Mouse (Mus musculus) embryonic stem cell, embryonic (primary cell): ENCODE measurements around the gene Iqcd.

Experiments
- CTCF ChIA-PET, 4 experiments: fragments of 300-600 bp in 2 of 4; fragments of 350-600 bp in 2 of 4; sonication (Branson Sonifier 250); formaldehyde crosslinking; loops; one replicate each; lab custom pipeline; 2022; ENCODE audit warnings: inconsistent platforms in 2 of 4; lab: Charles Lee
- POLR2A ChIA-PET, 4 experiments: fragments of 300-600 bp in 2 of 4; fragments of 350-600 bp in 2 of 4; sonication (Branson Sonifier 250); formaldehyde crosslinking; loops; one replicate each; lab custom pipeline; 2022; ENCODE audit warnings: antibody characterized with exemption in 4 of 4, inconsistent platforms in 1 of 4; lab: Charles Lee

Iqcd gene

DNA sequence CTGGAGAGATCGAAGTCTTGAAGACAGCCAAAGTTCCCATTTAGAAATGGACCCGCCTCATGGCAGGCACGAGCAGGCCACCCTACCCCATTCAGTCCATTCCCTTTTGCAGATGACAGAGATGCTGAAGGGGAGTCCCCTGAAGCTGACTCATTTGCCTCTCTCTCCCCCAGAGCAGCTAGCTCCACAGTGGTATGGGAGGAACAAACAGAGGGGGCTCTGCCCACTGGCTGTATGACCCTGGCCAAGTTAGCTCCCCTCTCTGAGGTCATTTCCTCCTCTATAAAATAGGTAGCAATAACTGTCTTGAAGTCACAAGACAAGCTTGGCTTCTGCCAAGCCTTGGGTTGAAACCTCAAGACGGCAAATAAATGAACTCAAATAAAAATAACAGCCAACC lies 5.3 kb upstream of the Iqcd start:
- ChIA-PET CTCF (interaction anchor here in 1 of 4 experiments (0.6 kb wide), 1 partner anchor 122 kb away, joined by 5 read pairs; no protein-coding TSS in a partner anchor), POLR2A (interaction anchor here in 2 of 4 experiments (0.6 to 2.1 kb wide), 4 partner anchors 9 to 459 kb away, joined by 3 to 7 read pairs (median 4); no protein-coding TSS in a partner anchor)

GRCm38 (mm10) chr5:120584968-120585367 lies 3.8 kb upstream of the Iqcd start:
- CTCF ChIA-PET, result interaction anchor here (0.7 to 1.4 kb wide), 15 partner anchors 17 to 227 kb away, joined by 3 to 8 read pairs (median 4); partner anchors contain the start of gene Oas1c (in 1 of the 4)
- POLR2A ChIA-PET, result interaction anchor here (0.5 to 1.8 kb wide), 11 partner anchors 14 to 73 kb away, joined by 3 to 8 read pairs (median 3); no protein-coding TSS in a partner anchor

DNA sequence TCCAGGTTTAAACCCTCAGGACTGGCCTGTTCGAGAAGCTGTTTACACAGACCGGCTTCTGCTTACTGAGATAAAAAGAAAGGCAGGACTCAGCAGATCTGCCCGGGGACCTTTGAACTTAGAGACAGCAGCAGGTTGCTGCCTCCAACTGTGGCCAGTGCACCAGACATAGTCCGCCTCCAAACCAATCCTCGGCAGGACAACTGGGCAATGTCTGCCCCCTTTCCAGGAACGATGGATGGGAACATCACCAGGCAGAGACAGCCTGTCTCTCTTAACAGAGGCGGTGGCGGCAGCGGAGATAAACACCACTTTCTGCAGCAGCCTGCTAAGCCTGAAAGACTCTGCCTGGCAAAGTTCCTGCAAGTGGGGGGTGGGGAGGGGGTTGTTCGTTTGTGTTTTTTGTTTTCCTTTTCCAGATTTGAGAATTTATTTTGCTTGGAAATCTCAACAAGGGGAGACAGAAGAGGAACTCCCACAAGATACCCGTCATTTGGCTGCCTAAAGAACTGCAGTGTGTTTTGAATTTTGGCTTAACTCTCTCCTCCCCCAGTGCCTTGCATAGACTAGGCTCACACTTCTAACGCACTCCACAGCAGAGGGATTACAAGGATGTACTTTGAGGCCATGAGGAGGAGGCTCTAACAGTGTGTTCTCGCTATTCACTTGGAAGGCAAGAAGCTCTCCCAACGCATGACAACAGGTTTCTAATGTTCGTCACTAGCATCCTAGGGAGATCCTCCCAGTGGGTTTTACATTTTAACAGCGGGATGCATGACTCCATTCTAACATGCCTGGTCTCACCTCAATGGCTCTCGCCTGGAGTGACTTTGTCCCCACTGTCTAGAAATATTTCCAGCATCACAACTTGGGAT lies 1.8 kb upstream of the Iqcd start:
- ChIA-PET CTCF (interaction anchor here in 1 of 4 experiments (1.2 to 2.4 kb wide), 3 partner anchors 32 to 175 kb away, joined by 3 to 14 read pairs (median 5); no protein-coding TSS in a partner anchor), POLR2A (interaction anchor here in 3 of 4 experiments (0.7 to 3.0 kb wide), 18 partner anchors 8 to 903 kb away, joined by 3 to 23 read pairs (median 7); partner anchors contain the start of genes Slc8b1 (in 2 of the 3), Ddx54 (in 1 of the 3) and Rita1 (in 1 of the 3))

GRCm38 (mm10) chr5:120587616-120587926 lies 1.2 kb upstream of the Iqcd start:
- ChIA-PET POLR2A (interaction anchor here (0.7 to 3.0 kb wide), 23 partner anchors 8 to 904 kb away, joined by 3 to 23 read pairs (median 4); partner anchors contain the start of genes Ddx54 (in 2 of the 4), Rita1 (in 2 of the 4) and Slc8b1 (in 2 of the 4)), CTCF (interaction anchor here in 1 of 4 experiments (1.2 to 9.6 kb wide), 5 partner anchors 9 to 174 kb away, joined by 3 to 103 read pairs (median 5); no protein-coding TSS in a partner anchor)

DNA sequence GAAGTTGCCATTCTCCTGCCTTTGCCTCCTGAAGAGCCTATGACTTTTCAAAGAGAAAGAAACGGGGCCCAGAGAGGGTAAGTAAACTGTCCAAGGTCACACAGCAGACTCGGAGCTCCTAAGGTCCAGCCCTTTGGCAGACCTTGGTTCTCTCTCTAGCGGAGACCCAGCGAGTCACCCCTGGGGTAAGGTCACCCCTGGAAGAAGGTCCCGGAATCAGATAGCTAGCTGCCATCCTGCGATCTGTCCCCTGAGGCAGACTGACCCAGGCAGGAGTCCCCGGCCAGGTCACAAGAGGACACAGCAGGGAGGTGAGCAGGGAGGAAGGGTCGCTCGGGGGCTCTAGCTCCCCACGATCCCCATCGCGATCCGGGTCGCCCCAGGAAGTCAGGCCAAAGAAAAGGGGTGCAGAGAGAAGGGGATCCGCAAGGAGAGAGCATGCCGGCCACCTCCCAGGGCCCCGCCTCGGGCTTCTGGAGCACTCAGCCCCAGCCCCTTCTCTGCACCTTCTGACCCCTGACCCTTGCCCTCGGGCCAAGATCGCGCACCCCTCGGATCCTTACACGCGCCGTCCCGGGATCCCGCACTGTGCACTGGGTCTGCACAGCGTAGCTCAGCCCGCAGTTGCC lies 762 bp upstream of the Iqcd start:
- POLR2A ChIA-PET, result interaction anchor here (0.5 to 3.0 kb wide), 28 partner anchors 9 to 224 kb away, joined by 3 to 23 read pairs (median 4); partner anchors contain the start of genes Ddx54 (in 2 of the 4), Rita1 (in 2 of the 4), Slc8b1 (in 2 of the 4) and Oas1c (in 1 of the 4)
- CTCF ChIA-PET, result interaction anchor here in 3 of 4 experiments (0.6 to 9.6 kb wide), 17 partner anchors 9 to 495 kb away, joined by 3 to 103 read pairs (median 5); partner anchors contain the start of genes Cfap73 (in 1 of the 3), Plbd2 (in 1 of the 3) and Slc8b1 (in 1 of the 3)

DNA sequence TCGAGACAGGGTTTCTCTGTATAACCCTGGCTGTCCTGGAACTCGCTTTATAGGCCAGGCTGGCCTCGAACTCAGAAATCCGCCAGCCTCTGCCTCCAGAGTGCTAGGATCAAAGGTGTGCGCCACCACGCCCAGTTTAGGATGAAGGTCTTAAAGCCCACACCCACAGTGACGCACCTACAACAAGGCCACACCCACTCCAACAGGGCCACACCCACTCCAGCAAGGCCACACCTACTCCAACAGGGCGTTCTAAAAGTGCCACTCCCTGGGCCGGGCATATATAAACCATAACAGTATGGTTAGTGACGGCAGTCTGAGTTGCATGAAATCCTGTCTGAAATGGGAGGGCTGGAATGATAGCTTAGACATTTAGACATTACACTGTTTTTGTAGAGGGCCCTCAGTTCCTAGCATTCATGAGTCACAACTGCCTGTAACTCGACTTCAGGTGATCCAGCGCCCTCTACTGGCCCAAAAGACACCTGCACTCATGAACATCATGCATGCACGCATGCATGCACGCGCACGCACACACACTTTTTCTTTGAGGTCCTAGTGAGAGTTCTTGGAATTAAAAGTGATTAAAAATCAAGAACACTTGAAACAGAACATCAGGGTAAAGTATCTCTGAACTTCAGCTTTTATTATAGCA lies 1.7 kb downstream of the Iqcd start:
- ChIA-PET POLR2A (interaction anchor here in 2 of 4 experiments (0.5 to 1.6 kb wide), 12 partner anchors 11 to 911 kb away, joined by 3 to 6 read pairs (median 3); partner anchors contain the start of gene Slc8b1 (in 1 of the 2)), CTCF (interaction anchor here (0.5 to 9.6 kb wide), 22 partner anchors 9 to 258 kb away, joined by 3 to 103 read pairs (median 4); partner anchors contain the start of gene Slc8b1 (in 1 of the 4))

DNA sequence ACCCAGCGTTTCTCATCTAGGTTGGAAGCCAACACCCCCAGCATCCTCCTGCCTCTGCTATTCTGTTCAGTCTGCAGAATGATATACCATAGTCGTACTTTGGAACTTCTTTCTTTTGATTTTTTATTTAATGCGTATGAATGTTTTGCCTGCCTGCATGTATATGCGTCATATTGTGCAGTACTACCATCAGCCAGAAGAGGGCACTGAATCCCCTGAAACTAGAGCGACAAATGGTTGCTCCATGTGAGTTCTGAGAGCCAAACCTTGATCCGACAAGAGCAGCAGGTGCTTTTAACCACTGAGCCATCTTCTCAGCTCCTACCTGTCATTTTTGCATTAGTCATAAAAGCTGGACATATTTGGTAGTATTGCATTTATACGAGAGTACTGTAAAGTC lies 3.3 kb downstream of the Iqcd start:
- ChIA-PET CTCF (interaction anchor here (0.6 to 9.6 kb wide), 19 partner anchors 9 to 190 kb away, joined by 3 to 103 read pairs (median 5); partner anchors contain the start of gene Plbd2 (in 1 of the 4)), POLR2A (interaction anchor here in 3 of 4 experiments (0.5 to 1.6 kb wide), 8 partner anchors 9 to 134 kb away, joined by 3 to 5 read pairs (median 3); no protein-coding TSS in a partner anchor)

DNA sequence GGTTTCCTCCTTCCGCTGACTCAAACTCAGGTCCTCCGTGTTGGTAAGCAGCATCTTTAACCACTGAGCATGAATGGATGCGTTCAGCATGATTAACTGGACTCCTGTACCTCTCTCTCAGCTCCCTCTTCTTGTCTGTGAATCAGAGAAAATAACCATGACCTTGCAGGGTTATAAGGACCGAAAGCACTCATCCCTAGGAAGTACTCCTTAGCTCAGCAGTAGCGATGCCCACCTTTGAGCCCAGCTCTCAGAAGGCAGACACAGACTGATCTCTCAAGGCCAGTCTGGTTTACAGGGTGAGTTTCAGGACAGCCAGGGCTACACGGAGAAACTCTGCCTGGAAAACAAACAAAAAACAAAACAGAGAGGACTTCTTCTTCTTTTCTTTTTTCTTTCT lies 5.7 kb downstream of the Iqcd start:
- ChIA-PET CTCF (interaction anchor here in 3 of 4 experiments (0.7 to 9.6 kb wide), 4 partner anchors 10 to 31 kb away, joined by 3 to 103 read pairs (median 10); no protein-coding TSS in a partner anchor), POLR2A (interaction anchor here in 1 of 4 experiments (1.0 to 2.1 kb wide), 2 partner anchors 11 to 17 kb away, joined by 3 to 7 read pairs; partner anchors contain the start of genes Ddx54 and Rita1)

GRCm38 (mm10) chr5:120599625-120600024 lies 10.8 kb downstream of the Iqcd start:
- ChIA-PET CTCF (interaction anchor here (0.6 to 10.3 kb wide), 13 partner anchors 7 to 858 kb away, joined by 3 to 214 read pairs (median 4); partner anchors contain the start of genes Ddx54 (in 1 of the 4), Oas2 (in 1 of the 4) and Rita1 (in 1 of the 4)), POLR2A (interaction anchor here in 2 of 4 experiments (0.5 to 2.1 kb wide), 7 partner anchors 15 to 315 kb away, joined by 3 to 6 read pairs (median 3); partner anchors contain the start of gene Plbd2 (in 1 of the 2))

DNA sequence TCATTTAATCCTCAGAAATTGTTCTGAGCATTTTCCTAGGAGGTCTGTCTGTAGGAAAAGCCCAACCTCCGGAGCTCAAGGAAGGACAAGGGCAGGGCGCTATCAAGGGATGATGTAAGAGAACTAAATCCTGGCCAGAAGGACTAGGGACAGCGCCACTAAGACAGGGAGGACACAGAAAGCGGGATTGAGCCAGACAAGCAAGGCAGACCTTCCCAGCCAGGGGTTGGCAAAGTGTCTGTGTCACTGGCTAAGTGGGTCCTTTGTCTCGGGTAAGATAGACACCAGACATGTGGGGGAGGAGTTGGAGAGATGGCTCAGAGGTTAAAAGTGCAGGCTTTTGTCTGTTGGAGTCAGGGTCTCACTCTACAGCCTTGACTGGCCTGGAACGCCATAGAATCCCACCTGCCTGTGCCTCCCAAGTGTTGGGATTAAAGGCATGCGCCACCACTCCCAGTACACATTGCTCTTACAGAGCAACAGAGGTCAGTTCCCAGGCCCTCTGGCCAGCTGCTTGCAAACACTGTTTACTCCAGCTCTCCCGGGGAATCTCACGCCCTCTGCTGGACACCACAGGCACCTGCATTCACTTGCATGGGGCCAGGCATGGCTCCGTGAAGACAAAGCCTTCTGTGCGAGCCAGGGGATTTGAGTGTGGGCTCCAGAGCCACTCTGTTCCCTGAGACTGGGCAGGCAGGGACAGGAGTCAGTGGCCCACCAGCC lies 12.3 kb downstream of the Iqcd start:
- POLR2A ChIA-PET, result interaction anchor here in 3 of 4 experiments (0.7 to 2.9 kb wide), 25 partner anchors 9 to 117 kb away, joined by 3 to 14 read pairs (median 3); partner anchors contain the start of genes Ddx54 (in 2 of the 3), Rita1 (in 2 of the 3), Plbd2 (in 1 of the 3) and Slc8b1 (in 1 of the 3)

DNA sequence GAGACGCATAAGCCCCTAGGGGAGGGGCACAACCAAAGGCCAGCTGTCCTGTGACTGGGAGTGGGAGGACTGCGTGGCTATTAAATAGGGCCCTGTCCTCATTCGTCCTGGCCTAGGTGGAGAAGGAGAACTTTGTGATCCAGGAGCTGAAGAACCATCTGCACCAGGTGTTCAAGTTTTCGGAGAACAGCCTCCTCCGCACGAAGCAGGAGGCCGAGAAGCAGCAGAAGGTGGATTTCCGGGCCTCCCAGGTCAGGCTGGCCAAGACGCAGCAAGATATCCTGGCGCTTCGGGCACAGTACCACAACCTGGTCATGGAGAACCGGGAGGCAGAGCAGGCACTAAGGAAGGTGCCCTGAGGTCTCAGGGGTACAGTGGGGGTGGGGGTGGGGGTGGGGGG lies 13.4 kb downstream of the Iqcd start:
- ChIA-PET POLR2A (interaction anchor here (0.5 to 2.9 kb wide), 14 partner anchors 9 to 1302 kb away, joined by 3 to 14 read pairs (median 4); partner anchors contain the start of genes Rita1 (in 2 of the 4), Ddx54 (in 1 of the 4) and Tpcn1 (in 1 of the 4)), CTCF (interaction anchor here in 3 of 4 experiments (0.5 to 10.3 kb wide), 41 partner anchors 9 to 249 kb away, joined by 3 to 214 read pairs (median 7); partner anchors contain the start of genes Iqcd (in 2 of the 3), Tpcn1 (in 2 of the 3), Cfap73 (in 1 of the 3) and Ddx54 (in 1 of the 3))

More for the DNA sequence above, 12.3 kb downstream of the Iqcd start:
- CTCF ChIA-PET, result interaction anchor here (0.6 to 10.3 kb wide), 75 partner anchors 8 to 498 kb away, joined by 3 to 214 read pairs (median 4); partner anchors contain the start of genes Iqcd (in 3 of the 4), Tpcn1 (in 3 of the 4), Cfap73 (in 1 of the 4) and Oas1c (in 1 of the 4)

DNA sequence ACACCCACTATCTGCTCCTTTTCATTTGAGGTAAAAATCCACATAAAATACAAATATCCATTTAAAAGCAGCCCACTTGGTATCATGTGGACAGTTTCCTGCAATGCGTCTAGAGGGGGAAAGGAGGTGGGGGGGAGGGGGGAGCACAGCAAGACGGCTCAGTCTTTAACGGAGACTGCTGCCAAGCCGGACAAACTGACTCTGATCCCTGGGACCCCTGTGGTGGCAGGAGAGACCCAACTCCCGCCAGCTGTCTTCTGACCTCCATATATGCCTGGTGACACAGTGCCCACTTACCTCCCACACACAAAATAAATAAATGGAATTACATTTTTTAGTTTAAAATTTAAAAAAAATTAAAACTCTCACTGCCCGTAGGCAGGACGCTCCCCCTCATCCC lies 14.7 kb downstream of the Iqcd start:
- CTCF ChIA-PET, result interaction anchor here in 3 of 4 experiments (0.6 to 10.3 kb wide), 7 partner anchors 11 to 158 kb away, joined by 3 to 214 read pairs (median 4); partner anchors contain the start of genes Iqcd (in 2 of the 3) and Tpcn1 (in 2 of the 3)
- POLR2A ChIA-PET, result no interaction called here

DNA sequence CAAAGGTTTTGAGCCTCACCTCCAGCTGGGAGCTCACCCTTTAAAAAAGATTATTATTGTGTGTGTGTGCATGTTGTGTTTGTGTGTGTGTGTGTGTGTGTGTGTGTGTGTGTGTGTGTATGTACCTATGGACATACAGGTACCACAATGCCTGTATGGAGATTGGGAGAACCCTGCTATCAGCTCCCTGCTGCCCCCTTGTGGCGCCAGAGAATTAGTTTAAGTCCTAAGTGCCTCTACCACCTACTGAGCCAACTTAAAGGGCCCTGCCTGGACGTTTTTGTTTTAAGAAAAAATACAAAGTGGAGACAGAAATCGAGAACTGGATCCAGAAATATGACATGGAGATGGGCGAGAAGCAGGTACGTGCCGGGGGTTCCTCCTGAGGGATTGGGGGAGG lies 16.0 kb downstream of the Iqcd start:
- ChIA-PET CTCF (interaction anchor here (0.6 to 10.3 kb wide), 124 partner anchors 9 to 624 kb away, joined by 3 to 214 read pairs (median 5); partner anchors contain the start of genes Slc8b1 (in 3 of the 4), Iqcd (in 2 of the 4), Plbd2 (in 2 of the 4) and Sds (in 2 of the 4)), POLR2A (interaction anchor here in 3 of 4 experiments (0.6 to 2.9 kb wide), 42 partner anchors 9 to 1257 kb away, joined by 3 to 18 read pairs (median 4); partner anchors contain the start of genes Slc8b1 (in 2 of the 3), Iqcd (in 1 of the 3), Oas2 (in 1 of the 3) and Tpcn1 (in 1 of the 3))

- ChIA-PET CTCF (interaction anchor here (0.5 to 10.3 kb wide), 159 partner anchors 8 to 623 kb away, joined by 3 to 214 read pairs (median 5); partner anchors contain the start of genes Sds (in 3 of the 4), Slc8b1 (in 3 of the 4), Iqcd (in 2 of the 4) and Plbd2 (in 2 of the 4)), POLR2A (interaction anchor here in 3 of 4 experiments (0.5 to 2.9 kb wide), 59 partner anchors 8 to 1257 kb away, joined by 3 to 18 read pairs (median 4); partner anchors contain the start of genes Iqcd (in 2 of the 3), Slc8b1 (in 2 of the 3), Tpcn1 (in 2 of the 3) and Cfap73 (in 1 of the 3))
Observed at GRCm38 (mm10) chr5:120605241-120605661, 16.4 kb downstream of the Iqcd start.
